Mouse (Mus musculus): ENCODE results near the gene Carmil1.

DNA sequence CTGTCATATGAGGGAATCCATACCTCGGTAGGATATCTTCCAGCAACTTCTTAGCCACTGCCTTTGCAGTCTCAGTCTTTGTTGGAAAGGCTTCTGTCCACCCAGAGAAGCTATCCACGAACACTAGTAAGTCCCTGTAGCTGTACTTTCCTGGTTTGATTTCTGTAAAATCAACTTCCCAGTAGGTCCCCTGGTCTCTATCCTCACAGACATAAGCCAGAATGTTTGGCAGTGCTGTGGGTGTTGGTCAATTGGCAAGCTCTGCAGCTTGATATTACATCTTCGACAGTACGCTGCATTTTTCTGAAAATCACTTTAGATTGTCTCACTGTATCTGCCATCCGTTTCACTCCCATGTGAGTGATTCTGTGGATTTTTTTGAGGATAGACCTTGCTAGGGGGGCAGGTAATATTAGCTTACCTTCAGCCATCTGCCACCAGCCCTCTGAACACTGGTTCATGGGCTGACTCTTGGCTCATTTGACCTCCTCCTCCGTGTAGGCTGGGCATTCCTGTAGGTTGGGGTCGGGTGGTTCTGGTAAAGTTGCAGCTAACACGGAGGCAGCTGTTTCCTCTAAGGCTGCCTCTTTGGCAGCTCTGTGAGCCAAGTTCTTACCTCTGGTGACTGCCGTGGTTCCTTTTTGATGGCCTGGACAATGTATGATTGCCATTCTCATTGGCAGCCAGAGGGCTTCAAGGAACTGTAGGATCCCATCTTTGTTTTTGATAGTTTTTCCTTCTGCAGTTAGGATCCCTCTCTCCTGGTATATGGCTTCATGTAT, 47.6 kb upstream of the Carmil1 start:
- no peak for TF ChIP-seq POLR2A (IDR thresholded peaks at IDR 0.05; ENCODE audit: control insufficient read depth in 1 of 2, insufficient read depth in 1 of 2, low read depth in 1 of 2, low read length in 2 of 2, poor library complexity in 1 of 2)
- no peak for TF ChIP-seq MAFK (IDR thresholded peaks at IDR 0.05; ENCODE audit: borderline replicate concordance, low read depth, low read length)
- TF ChIP-seq KAT2A (conservative IDR thresholded peaks at IDR 0.05; ENCODE audit: low read depth, low read length) = no peak

All from MEL (cell line).